Mouse (Mus musculus): Measurements from ENCODE around the gene Olfr629. TPM values are rescaled to one million over a fixed set of nuclear protein-coding genes. Genes with fewer than 3 reads are reported as not detected.

Olfr629 gene
- polyA plus RNA-seq, 1 experiment from 2014 or later: not detected

DNA sequence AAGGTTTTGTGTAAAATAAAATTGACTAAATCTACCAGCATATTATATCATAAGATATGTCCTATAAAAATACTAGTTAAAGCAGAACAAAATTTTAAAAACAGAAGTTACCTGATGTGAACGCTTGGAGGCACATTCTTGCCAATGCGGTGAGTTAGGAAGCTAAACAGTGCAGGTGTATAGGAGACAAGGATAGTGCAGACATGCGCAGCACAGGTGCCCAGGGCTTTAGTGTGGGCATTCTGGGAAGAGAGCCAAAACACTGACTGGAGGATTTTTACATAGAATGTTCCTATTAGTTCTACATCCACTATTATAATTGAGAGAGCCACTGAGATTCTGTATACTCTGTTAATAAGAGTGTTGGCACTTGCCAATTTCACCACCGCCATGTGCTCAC is 45.3 kb downstream of the Olfr629 start:
- H3K27ac ChIP-seq: no peak overlapping the region
- H3K4me2 ChIP-seq: no peak overlapping the region
- no peaks in the 10 kb centered on the region for H3K27me3 ChIP-seq
- no peak for ATAC-seq (replicated peaks; ENCODE audit: low FRiP score)
- no peaks in the 10 kb centered on the region for H3K9me3 ChIP-seq (replicated peaks)
- no peak overlapping the region for H3K9ac ChIP-seq
- no peaks in the 10 kb centered on the region for H3K4me1 ChIP-seq
- WGBS: 91% methylated on average over 4 of the region's 4 CpGs
- no peak overlapping the region for H3K4me3 ChIP-seq (replicated peaks)
- no peaks in the 10 kb centered on the region for H3K36me3 ChIP-seq

Other genes with a start within 250 kb of the Olfr629 start
- gene Olfr609, start 246.9 kb downstream of the Olfr629 start, polyA plus RNA-seq (2015; fragmentation: Nextera tagmentation; extraction: Ambion mirVana): not detected in 2 replicates
- not detected in 2 replicates for gene Olfr610, start 232.8 kb downstream of the Olfr629 start, polyA plus RNA-seq (2015; fragmentation: Nextera tagmentation; extraction: Ambion mirVana)
- not detected in 2 replicates for gene Olfr611, start 224.1 kb downstream of the Olfr629 start, polyA plus RNA-seq (2015; fragmentation: Nextera tagmentation; extraction: Ambion mirVana)
- not detected in 2 replicates for gene Olfr612, start 202.2 kb downstream of the Olfr629 start, polyA plus RNA-seq (2015; fragmentation: Nextera tagmentation; extraction: Ambion mirVana)
- not detected in 2 replicates for gene Olfr613, start 196.9 kb downstream of the Olfr629 start, polyA plus RNA-seq (2015; fragmentation: Nextera tagmentation; extraction: Ambion mirVana)
- gene Olfr615, start 188.9 kb downstream of the Olfr629 start, polyA plus RNA-seq (2015; fragmentation: Nextera tagmentation; extraction: Ambion mirVana): not detected in 2 replicates
- gene Olfr616, start 175.8 kb downstream of the Olfr629 start, polyA plus RNA-seq (2015; fragmentation: Nextera tagmentation; extraction: Ambion mirVana): not detected in 2 replicates
- not detected in 2 replicates for gene Olfr617, start 171.9 kb downstream of the Olfr629 start, polyA plus RNA-seq (2015; fragmentation: Nextera tagmentation; extraction: Ambion mirVana)
- not detected in 2 replicates for gene Olfr618, start 154.8 kb downstream of the Olfr629 start, polyA plus RNA-seq (2015; fragmentation: Nextera tagmentation; extraction: Ambion mirVana)
- gene Olfr619, start 144.4 kb downstream of the Olfr629 start, polyA plus RNA-seq (2015; fragmentation: Nextera tagmentation; extraction: Ambion mirVana): not detected in 2 replicates
- not detected in 2 replicates for gene Olfr620, start 132.4 kb downstream of the Olfr629 start, polyA plus RNA-seq (2015; fragmentation: Nextera tagmentation; extraction: Ambion mirVana)
- not detected in 2 replicates for gene Olfr622, start 102.2 kb downstream of the Olfr629 start, polyA plus RNA-seq (2015; fragmentation: Nextera tagmentation; extraction: Ambion mirVana)
- gene Olfr623, start 81.2 kb downstream of the Olfr629 start, polyA plus RNA-seq (2015; fragmentation: Nextera tagmentation; extraction: Ambion mirVana): not detected in 2 replicates
- gene Olfr624, start 73.8 kb downstream of the Olfr629 start, polyA plus RNA-seq (2015; fragmentation: Nextera tagmentation; extraction: Ambion mirVana): 0.03 TPM in 1 of 2 replicates, not detected in the other
- not detected in 2 replicates for gene Olfr625-ps1, start 62.2 kb downstream of the Olfr629 start, polyA plus RNA-seq (2015; fragmentation: Nextera tagmentation; extraction: Ambion mirVana)
- not detected in 2 replicates for gene Olfr243, start 30.3 kb downstream of the Olfr629 start, polyA plus RNA-seq (2015; fragmentation: Nextera tagmentation; extraction: Ambion mirVana)
- not detected in 2 replicates for gene Olfr628, start 14.6 kb downstream of the Olfr629 start, polyA plus RNA-seq (2015; fragmentation: Nextera tagmentation; extraction: Ambion mirVana)
- not detected in 2 replicates for gene Olfr630, start 12.4 kb upstream of the Olfr629 start, polyA plus RNA-seq (2015; fragmentation: Nextera tagmentation; extraction: Ambion mirVana)
- not detected in 2 replicates for gene Olfr69, start 26.7 kb upstream of the Olfr629 start, polyA plus RNA-seq (2015; fragmentation: Nextera tagmentation; extraction: Ambion mirVana)
- gene Olfr68, start 34.8 kb upstream of the Olfr629 start, polyA plus RNA-seq (2015; fragmentation: Nextera tagmentation; extraction: Ambion mirVana): not detected in 2 replicates
- not detected in 2 replicates for gene Olfr67, start 46.9 kb upstream of the Olfr629 start, polyA plus RNA-seq (2015; fragmentation: Nextera tagmentation; extraction: Ambion mirVana)
- 2,879 and 3,105 TPM in 2 replicates for gene Hbb-bt, start 69.1 kb upstream of the Olfr629 start, polyA plus RNA-seq (2015; fragmentation: Nextera tagmentation; extraction: Ambion mirVana)
- 7,996 and 8,703 TPM in 2 replicates for gene Hbb-bs, start 83.2 kb upstream of the Olfr629 start, polyA plus RNA-seq (2015; fragmentation: Nextera tagmentation; extraction: Ambion mirVana)
- gene Hbb-bh2, start 95.6 kb upstream of the Olfr629 start, polyA plus RNA-seq (2015; fragmentation: Nextera tagmentation; extraction: Ambion mirVana): not detected in 2 replicates
- 1.8 and 2.3 TPM in 2 replicates for gene Hbb-bh1, start 98.2 kb upstream of the Olfr629 start, polyA plus RNA-seq (2015; fragmentation: Nextera tagmentation; extraction: Ambion mirVana)
- gene Hbb-y, start 108.3 kb upstream of the Olfr629 start, polyA plus RNA-seq (2015; fragmentation: Nextera tagmentation; extraction: Ambion mirVana): 188 and 278 TPM in 2 replicates
- gene Olfr66, start 141.3 kb upstream of the Olfr629 start, polyA plus RNA-seq (2015; fragmentation: Nextera tagmentation; extraction: Ambion mirVana): not detected in 2 replicates
- gene Olfr64, start 149.5 kb upstream of the Olfr629 start, polyA plus RNA-seq (2015; fragmentation: Nextera tagmentation; extraction: Ambion mirVana): not detected in 2 replicates
- gene Olfr65, start 158.5 kb upstream of the Olfr629 start, polyA plus RNA-seq (2015; fragmentation: Nextera tagmentation; extraction: Ambion mirVana): not detected in 2 replicates
- not detected in 2 replicates for gene Olfr631, start 183.9 kb upstream of the Olfr629 start, polyA plus RNA-seq (2015; fragmentation: Nextera tagmentation; extraction: Ambion mirVana)
- gene Olfr632, start 189.4 kb upstream of the Olfr629 start, polyA plus RNA-seq (2015; fragmentation: Nextera tagmentation; extraction: Ambion mirVana): not detected in 2 replicates
- not detected in 2 replicates for gene Olfr633, start 199.5 kb upstream of the Olfr629 start, polyA plus RNA-seq (2015; fragmentation: Nextera tagmentation; extraction: Ambion mirVana)
- gene Olfr635, start 226.2 kb upstream of the Olfr629 start, polyA plus RNA-seq (2015; fragmentation: Nextera tagmentation; extraction: Ambion mirVana): not detected in 2 replicates

Measured in kidney, embryonic 15.5 days (tissue).